Mouse (Mus musculus) intestine, embryonic 14.5 days (tissue): ENCODE results near the gene Nxt2. TPM values are rescaled to one million over a fixed set of nuclear protein-coding genes. Genes with fewer than 3 reads are reported as not detected.

Source experiments
- ATAC-seq: fragments of 200-750 bp; cut with Nextera tagmentation; replicated peaks from 2 replicates; pipeline ENCODE4 v1.8.0; 2017; ENCODE audit warnings: low read depth, moderate number of reproducible peaks, moderate TSS enrichment, moderate library complexity; ENCODE audit not compliant: low FRiP score, low TSS enrichment
- DNase-seq: peaks from one replicate; pipeline ENCODE4 v3.0.0-alpha.2; 2018; ENCODE audit warnings: low spot score
- H3K27ac ChIP-seq: fragments of 300-500 bp; sonication (generic); 2 replicates; pipeline ENCODE4 v1.5.1; 2014; ENCODE audit warnings: low read depth, mild to moderate bottlenecking, control low read depth
- H3K27me3 ChIP-seq: fragments of 300-500 bp; sonication (generic); replicated peaks from 2 replicates; pipeline ENCODE4 v1.6.1; 2014; ENCODE audit warnings: low read length, control low read depth; ENCODE audit not compliant: control insufficient read depth, insufficient read depth
- H3K36me3 ChIP-seq: fragments of 300-500 bp; sonication (generic); 2 replicates; pipeline ENCODE4 v1.6.1; 2014; ENCODE audit warnings: low read length, control low read depth; ENCODE audit not compliant: control insufficient read depth, insufficient read depth
- H3K4me1 ChIP-seq: fragments of 300-500 bp; sonication (generic); replicated peaks from 2 replicates; pipeline ENCODE4 v1.6.1; 2014; ENCODE audit warnings: low read length, control low read depth, mixed read lengths; ENCODE audit not compliant: control insufficient read depth, insufficient read depth
- H3K4me2 ChIP-seq: fragments of 300-500 bp; sonication (generic); 2 replicates; pipeline ENCODE4 v1.6.1; 2014; ENCODE audit warnings: low read length
- H3K4me3 ChIP-seq: fragments of 300-500 bp; sonication (generic); 2 replicates; pipeline ENCODE4 v1.5.1; 2014; ENCODE audit warnings: low read depth, low read length, control low read depth, mixed read lengths
- H3K9ac ChIP-seq: fragments of 300-500 bp; sonication (generic); 2 replicates; pipeline ENCODE4 v1.6.1; 2014; ENCODE audit warnings: mild to moderate bottlenecking, low read length
- H3K9me3 ChIP-seq: fragments of 300-500 bp; sonication (generic); 2 replicates; pipeline ENCODE4 v1.6.1; 2016; ENCODE audit warnings: low read length, control low read depth; ENCODE audit not compliant: control insufficient read depth
- whole genome bisulfite sequencing: fragments of 180-500 bp; shearing (Covaris S2); extraction: QIAGEN DNeasy Blood & Tissue Kit; methylation state at CpG from one replicate; pipeline ENCODE4 v1.1.7; 2014; 5-methylcytosine and 5-hydroxymethylcytosine counted together
- polyA plus RNA-seq: library from polyadenylated mRNA; unstranded; fragments of >200 nt; fragmentation: Nextera tagmentation; extraction: Ambion mirVana; gene quantifications from 2 replicates; pipeline ENCODE4 v1.2.1, GENCODE M21; 2014

The Nxt2 gene
- polyA plus RNA-seq, 1 experiment from 2014 or later, result 24.4 TPM

GRCm38 (mm10) chrX:142276573-142276972 is 50.0 kb downstream of the Nxt2 start:
- ATAC-seq, result no peak

GRCm38 (mm10) chrX:142285905-142286304 is 59.3 kb downstream of the Nxt2 start:
- Histone ChIP-seq H3K27ac (no peak overlapping the region), H3K4me3 (no peak overlapping the region), H3K9ac (no peak overlapping the region), H3K27me3 (peaks cover 4% of the 10 kb centered on the region; the same call in 1 of the 2 replicates), H3K4me1 (no peaks in the 10 kb centered on the region), H3K4me2 (no peak overlapping the region), H3K36me3 (no peaks in the 10 kb centered on the region), H3K9me3 (no peaks in the 10 kb centered on the region)
- 0 out of 2 replicates have a peak, but pooled peaks have one; percentile 23 for ATAC-seq
- WGBS, result 37% methylated on average over 5 of the region's 5 CpGs
- no peak for DNase-seq

More at GRCm38 (mm10) chrX:142276573-142276972, 50.0 kb downstream of the Nxt2 start:
- no peaks in the 10 kb centered on the region for H3K4me1 ChIP-seq
- H3K27ac ChIP-seq, result no peak overlapping the region
- H3K27me3 ChIP-seq, result 0 out of 2 replicates have a peak, but pooled peaks cover under 1% of the 10 kb centered on the region
- H3K9ac ChIP-seq, result no peak overlapping the region
- H3K36me3 ChIP-seq, result no peaks in the 10 kb centered on the region
- H3K9me3 ChIP-seq, result no peaks in the 10 kb centered on the region
- no peak for DNase-seq
- no peak overlapping the region for H3K4me2 ChIP-seq
- no peak overlapping the region for H3K4me3 ChIP-seq
- 28% methylated on average over 3 of the region's 3 CpGs for WGBS

Other genes with a start within 250 kb of the Nxt2 start
- 0.05 TPM in 1 of 2 replicates, not detected in the other for gene Gucy2f, start 29.8 kb upstream of the Nxt2 start, polyA plus RNA-seq
- 47.4 and 56.4 TPM in 2 replicates for gene Kcne1l, start 79.5 kb downstream of the Nxt2 start, polyA plus RNA-seq
- 14.7 and 15.0 TPM in 2 replicates for gene Acsl4, start 163.8 kb downstream of the Nxt2 start, polyA plus RNA-seq